Mouse (Mus musculus) midbrain, embryonic 10.5 days (tissue): ENCODE measurements around the gene Scaf1. TPM values are rescaled to one million over a fixed set of nuclear protein-coding genes. Genes with fewer than 3 reads are reported as not detected.

ENCODE experiments used
- DNase-seq: peaks from one replicate; pipeline ENCODE4 v3.0.0-alpha.2; 2017; ENCODE audit warnings: low spot score
- H3K27ac ChIP-seq: fragments of 300-500 bp; sonication (generic); replicated peaks from 2 replicates; pipeline ENCODE4 v1.5.1; 2016; ENCODE audit warnings: mild to moderate bottlenecking
- H3K27me3 ChIP-seq: fragments of 300-500 bp; sonication (generic); 2 replicates; pipeline ENCODE4 v1.6.1; 2016; ENCODE audit warnings: low read depth, mild to moderate bottlenecking; ENCODE audit not compliant: poor library complexity, severe bottlenecking
- H3K36me3 ChIP-seq: fragments of 300-500 bp; sonication (generic); 2 replicates; pipeline ENCODE4 v1.6.1; 2016; ENCODE audit warnings: mild to moderate bottlenecking, moderate library complexity
- H3K4me1 ChIP-seq: fragments of 300-500 bp; sonication (generic); 2 replicates; pipeline ENCODE4 v1.6.1; 2016
- H3K4me3 ChIP-seq: fragments of 300-500 bp; sonication (generic); 2 replicates; pipeline ENCODE4 v1.5.1; 2016; ENCODE audit warnings: mild to moderate bottlenecking, moderate library complexity
- H3K9me3 ChIP-seq: fragments of 300-500 bp; sonication (generic); replicated peaks from 2 replicates; pipeline ENCODE4 v1.6.1; 2016; ENCODE audit warnings: mild to moderate bottlenecking
- WGBS: fragments of 180-500 bp; shearing (Covaris S2); methylation state at CpG from one replicate; pipeline ENCODE4 v1.1.7; 2016; 5-methylcytosine and 5-hydroxymethylcytosine counted together
- polyA plus RNA-seq: library from polyadenylated mRNA; unstranded; fragments of >200 nt; fragmentation: Nextera tagmentation; extraction: Ambion mirVana; gene quantifications from 2 replicates; pipeline ENCODE4 v1.2.1, GENCODE M21; 2016

Gene Scaf1
- polyA plus RNA-seq, 1 experiment from 2014 or later, result 39.6 TPM

DNA sequence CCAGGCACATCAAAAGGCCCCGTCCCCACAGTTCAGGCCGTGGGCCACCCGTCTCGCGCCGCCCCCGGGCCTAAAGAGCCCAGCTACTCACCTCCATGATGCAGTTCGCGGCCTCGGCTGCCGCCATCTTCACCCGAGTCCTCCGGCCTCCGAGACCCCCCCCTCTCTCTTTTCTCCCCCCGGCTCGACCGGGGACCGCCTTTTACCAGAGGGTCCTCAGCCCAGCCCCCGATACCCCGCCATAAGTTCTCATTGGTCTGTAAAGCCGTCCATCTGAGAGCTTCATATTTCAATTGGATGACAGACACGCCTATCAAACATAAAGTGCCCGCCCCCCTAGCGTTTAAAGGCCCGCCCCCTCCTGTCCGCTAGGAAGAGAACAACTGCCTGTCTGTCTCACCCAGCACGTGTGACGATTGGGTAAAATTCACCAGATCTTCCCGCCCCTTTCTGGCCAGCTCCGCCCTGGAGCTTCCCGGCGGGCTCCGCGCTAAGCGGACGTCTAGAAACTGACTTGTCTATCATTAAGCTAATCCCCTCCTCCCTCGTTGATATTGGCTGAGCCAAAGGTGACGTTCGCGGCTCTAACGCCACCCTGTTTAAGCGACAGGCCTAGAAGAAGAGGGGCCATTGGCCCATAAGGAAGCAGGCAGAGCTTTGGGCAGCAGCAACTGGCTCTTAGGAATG lies 29.8 kb downstream of the Scaf1 start, which contains the start of gene Prmt1:
TSS of gene Prmt1 (minus strand) at position 377 of the 687 bp plus-strand sequence.
- DNase-seq, result peak; percentile 98
- Histone ChIP-seq H3K27ac (peak within 1 kb of the TSS; percentile 97), H3K9me3 (no peaks in the 10 kb centered on the region), H3K36me3 (peaks cover 65% of the 10 kb centered on the region), H3K4me1 (peaks cover 40% of the 10 kb centered on the region), H3K27me3 (no peaks in the 10 kb centered on the region), H3K4me3 (peak within 1 kb of the TSS; percentile 95)
- WGBS, result under 1% methylated on average over 42 of the region's 42 CpGs

DNA sequence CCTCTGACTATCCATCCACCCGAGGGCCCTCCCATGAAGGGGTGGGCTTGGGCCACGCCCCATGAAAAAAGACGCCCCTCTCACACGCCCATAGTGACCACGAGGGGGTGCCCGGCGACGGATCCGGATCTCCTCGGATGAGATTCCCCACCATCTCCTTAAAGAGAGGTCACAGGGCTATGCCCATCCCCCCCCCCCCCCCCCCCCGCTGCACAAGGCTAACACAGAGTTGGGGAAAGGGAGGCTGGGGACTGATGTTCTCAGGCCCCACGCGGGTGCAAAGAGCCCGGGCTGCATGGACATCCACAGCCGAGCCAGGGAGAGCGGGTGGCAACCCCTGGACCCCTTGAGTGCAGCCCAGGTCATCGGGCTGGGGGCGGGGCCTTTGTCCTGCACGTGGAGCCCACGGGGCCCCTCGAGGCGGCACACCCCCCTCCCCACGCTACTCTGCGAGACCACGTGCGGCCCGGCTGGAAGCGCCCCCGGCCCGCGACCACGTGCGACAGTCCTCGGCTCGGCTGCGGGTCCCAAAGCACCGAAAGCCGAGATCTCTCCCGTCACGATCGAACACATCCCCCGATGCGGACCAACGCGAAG lies 30.5 kb downstream of the Scaf1 start:
- Histone ChIP-seq H3K36me3 (peaks cover 66% of the 10 kb centered on the region), H3K4me1 (peaks cover 40% of the 10 kb centered on the region), H3K4me3 (peak overlapping the region; percentile 95), H3K27ac (peak overlapping the region; percentile 97), H3K9me3 (no peaks in the 10 kb centered on the region), H3K27me3 (no peaks in the 10 kb centered on the region)
- under 1% methylated on average over 44 of the region's 45 CpGs for WGBS
- peak; percentile 87 for DNase-seq

DNA sequence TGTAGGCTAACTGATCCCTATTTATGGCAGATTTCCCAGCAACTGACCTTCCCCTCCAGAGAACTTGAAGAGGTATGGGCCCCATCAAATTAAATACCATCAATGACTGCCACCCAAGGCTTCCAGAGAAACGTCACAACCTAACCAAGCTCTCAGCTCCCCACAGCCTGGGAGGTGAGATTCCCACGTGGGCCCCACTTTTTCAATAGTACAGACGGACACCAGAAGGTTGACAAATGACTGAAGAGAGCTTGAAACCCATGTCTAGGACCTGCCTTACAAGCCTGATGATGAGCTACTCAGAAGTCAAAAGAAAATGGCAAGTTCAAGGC lies 31.4 kb downstream of the Scaf1 start:
- no peaks in the 10 kb centered on the region for H3K27me3 ChIP-seq
- no peaks in the 10 kb centered on the region for H3K9me3 ChIP-seq
- peaks cover 40% of the 10 kb centered on the region for H3K4me1 ChIP-seq
- H3K27ac ChIP-seq, result peak overlapping the region; percentile 97; the same call in 1 of the 2 replicates
- WGBS, result 47% methylated on average over 3 of the region's 3 CpGs
- peaks cover 66% of the 10 kb centered on the region for H3K36me3 ChIP-seq
- no peak for DNase-seq
- H3K4me3 ChIP-seq, result peak overlapping the region; percentile 95

DNA sequence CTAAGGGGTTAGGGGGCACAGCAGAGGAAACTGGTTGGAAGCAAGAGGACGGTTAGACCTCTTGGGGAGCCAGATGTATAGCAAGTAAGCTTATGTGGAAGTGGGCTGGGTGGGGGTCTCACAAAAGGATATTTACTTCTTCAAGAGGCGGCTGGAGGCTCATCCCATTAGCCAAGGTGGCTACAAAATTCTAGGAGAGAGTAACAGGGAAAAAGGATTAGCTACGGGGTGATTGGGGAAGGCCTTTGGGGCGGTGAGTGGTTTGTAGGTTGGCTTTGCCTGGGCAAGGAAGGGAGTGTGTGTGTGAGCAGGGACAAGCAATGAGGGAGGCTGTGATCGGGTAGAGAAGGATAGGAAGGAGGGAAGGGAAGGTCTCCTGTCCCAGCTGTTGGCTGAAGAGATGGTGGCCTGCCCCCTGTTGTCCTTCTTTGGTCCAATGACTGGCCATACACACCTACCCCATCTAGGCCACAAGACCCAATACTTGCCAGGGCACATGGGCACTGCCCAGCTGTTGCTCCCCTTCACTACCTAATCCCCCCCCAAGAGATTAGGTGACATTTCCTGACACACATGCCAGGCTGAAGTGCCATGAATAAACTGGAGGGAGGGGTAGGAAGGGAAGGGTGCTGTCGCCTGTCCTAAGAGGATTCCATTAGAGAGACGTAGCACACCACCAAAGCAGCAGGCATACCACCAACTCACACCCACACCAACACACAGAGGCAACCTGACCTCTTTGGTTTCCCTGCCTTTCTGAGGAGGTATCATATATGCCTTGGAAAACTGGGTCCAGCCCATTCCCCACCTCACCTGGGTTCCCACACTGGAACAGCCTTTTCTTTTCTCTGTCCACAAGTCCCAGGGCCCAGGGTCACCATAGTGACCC lies 32.0 kb downstream of the Scaf1 start:
- Histone ChIP-seq H3K36me3 (peaks cover 66% of the 10 kb centered on the region), H3K27ac (peak overlapping the region; percentile 97)
- DNase-seq, result no peak

DNA sequence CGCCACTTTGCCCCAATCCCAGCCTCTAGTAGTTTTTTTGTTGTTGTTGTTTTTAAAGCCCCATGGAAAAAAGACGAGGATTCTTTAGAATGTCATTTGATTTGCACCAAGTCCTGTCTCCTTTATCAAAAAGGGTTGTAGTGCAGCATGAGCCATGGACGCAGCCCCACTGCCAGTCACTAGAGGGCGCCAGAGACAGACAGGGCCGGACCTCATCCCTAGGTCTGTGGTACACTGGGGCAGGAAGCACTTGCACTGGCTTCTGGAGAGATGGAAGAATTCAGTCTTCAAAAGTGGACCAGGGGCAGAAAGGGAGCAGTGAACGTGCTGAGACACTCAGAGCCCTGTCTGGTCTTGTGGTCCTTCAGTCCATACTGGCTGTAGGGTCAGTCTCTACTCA lies 33.1 kb downstream of the Scaf1 start:
- Histone ChIP-seq H3K9me3 (no peaks in the 10 kb centered on the region), H3K4me3 (peak overlapping the region; percentile 95), H3K4me1 (peaks cover 29% of the 10 kb centered on the region), H3K27me3 (no peaks in the 10 kb centered on the region), H3K36me3 (peaks cover 68% of the 10 kb centered on the region), H3K27ac (no peak overlapping the region)
- 41% methylated on average over 6 of the region's 6 CpGs for WGBS
- peak; percentile 85 for DNase-seq

More for the DNA sequence above, 32.0 kb downstream of the Scaf1 start:
- Histone ChIP-seq H3K9me3 (no peaks in the 10 kb centered on the region), H3K4me1 (peaks cover 39% of the 10 kb centered on the region), H3K4me3 (peak overlapping the region; percentile 95), H3K27me3 (no peaks in the 10 kb centered on the region)
- 77% methylated on average over 7 of the region's 7 CpGs for WGBS

GRCm38 (mm10) chr7:44981539-44981938 lies 34.6 kb downstream of the Scaf1 start:
- 96% methylated on average over 8 of the region's 8 CpGs for WGBS
- Histone ChIP-seq H3K4me1 (peaks cover 23% of the 10 kb centered on the region), H3K4me3 (no peak overlapping the region), H3K27ac (no peak overlapping the region), H3K27me3 (no peaks in the 10 kb centered on the region), H3K36me3 (peaks cover 83% of the 10 kb centered on the region), H3K9me3 (no peaks in the 10 kb centered on the region)
- DNase-seq, result no peak

DNA sequence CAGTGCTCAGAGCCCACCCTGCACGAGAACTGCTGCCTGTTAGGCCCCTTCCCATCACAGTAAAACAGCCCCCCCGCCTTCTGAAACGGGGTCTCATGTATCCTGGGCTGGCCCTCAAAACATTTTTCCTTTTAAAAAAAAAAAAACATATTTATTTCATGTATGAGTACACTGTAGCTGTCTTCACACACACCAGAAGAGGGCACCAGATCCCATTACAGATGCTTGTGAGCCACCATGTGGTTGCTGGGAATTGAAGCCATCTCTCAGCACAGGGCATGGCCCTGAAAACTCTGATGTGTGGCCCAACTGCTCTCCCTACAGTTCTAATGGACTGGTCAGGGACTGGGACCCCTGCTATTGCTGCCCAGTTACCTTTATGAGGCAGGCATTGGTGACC lies 37.9 kb downstream of the Scaf1 start:
- Histone ChIP-seq H3K9me3 (no peaks in the 10 kb centered on the region), H3K4me1 (peaks cover 31% of the 10 kb centered on the region), H3K36me3 (peaks cover 80% of the 10 kb centered on the region), H3K27ac (no peak overlapping the region), H3K4me3 (no peak overlapping the region), H3K27me3 (no peaks in the 10 kb centered on the region)
- no peak for DNase-seq
- 96% methylated on average over 3 of the region's 3 CpGs for WGBS

GRCm38 (mm10) chr7:44975117-44975419 lies 41.1 kb downstream of the Scaf1 start:
- H3K36me3 ChIP-seq, result peaks cover 48% of the 10 kb centered on the region
- peak overlapping the region; percentile 24; the same call in 1 of the 2 replicates for H3K27ac ChIP-seq
- no peaks in the 10 kb centered on the region for H3K27me3 ChIP-seq
- WGBS, result 27% methylated on average over 6 of the region's 6 CpGs
- H3K9me3 ChIP-seq, result no peaks in the 10 kb centered on the region
- H3K4me1 ChIP-seq, result peaks cover 58% of the 10 kb centered on the region
- no peak for DNase-seq
- peak overlapping the region; percentile 55 for H3K4me3 ChIP-seq

DNA sequence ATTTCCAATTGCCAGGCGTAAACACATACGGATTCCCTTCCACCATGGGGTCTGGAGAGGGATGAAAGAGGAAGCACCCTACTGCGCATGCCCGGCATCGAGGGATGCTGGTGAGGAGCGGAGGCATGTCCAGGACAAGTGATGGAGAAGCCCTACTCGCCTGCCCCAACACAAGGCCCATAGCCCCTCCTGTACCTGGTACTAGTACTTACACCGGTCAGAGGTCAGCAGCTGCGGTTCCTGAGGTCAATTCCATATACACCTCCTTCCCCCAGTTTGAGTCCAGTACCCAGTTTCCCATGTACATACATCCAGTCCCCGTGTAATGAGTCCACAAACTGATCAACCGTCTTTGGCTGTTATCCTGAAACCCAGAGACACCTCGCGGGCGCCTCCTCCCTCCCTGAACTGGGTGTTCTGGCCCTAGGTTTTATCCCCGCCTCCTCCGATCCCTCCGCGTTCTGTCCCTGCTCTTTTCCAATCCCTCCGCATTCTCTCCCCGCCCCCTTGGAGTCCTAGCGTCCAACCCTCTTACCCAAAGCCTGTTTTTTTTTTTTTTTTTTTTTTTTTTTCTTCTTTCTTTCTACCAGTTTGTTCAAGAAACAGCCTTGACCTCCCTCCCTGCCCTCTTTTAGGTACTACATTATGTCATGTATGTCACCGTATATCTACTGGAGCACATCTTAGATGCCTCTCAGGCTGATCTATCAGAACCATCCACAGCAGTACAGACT lies 41.6 kb downstream of the Scaf1 start, which contains the start of gene Cpt1c:
TSS of gene Cpt1c (minus strand) at position 469 of the 734 bp plus-strand sequence.
- peak; percentile 84 for DNase-seq
- Histone ChIP-seq H3K9me3 (no peaks in the 10 kb centered on the region), H3K36me3 (peaks cover 43% of the 10 kb centered on the region), H3K27ac (peak within 1 kb of the TSS; percentile 82), H3K27me3 (no peaks in the 10 kb centered on the region), H3K4me3 (peak within 1 kb of the TSS; percentile 55), H3K4me1 (peaks cover 63% of the 10 kb centered on the region)
- WGBS, result 1% methylated on average over 22 of the region's 22 CpGs

DNA sequence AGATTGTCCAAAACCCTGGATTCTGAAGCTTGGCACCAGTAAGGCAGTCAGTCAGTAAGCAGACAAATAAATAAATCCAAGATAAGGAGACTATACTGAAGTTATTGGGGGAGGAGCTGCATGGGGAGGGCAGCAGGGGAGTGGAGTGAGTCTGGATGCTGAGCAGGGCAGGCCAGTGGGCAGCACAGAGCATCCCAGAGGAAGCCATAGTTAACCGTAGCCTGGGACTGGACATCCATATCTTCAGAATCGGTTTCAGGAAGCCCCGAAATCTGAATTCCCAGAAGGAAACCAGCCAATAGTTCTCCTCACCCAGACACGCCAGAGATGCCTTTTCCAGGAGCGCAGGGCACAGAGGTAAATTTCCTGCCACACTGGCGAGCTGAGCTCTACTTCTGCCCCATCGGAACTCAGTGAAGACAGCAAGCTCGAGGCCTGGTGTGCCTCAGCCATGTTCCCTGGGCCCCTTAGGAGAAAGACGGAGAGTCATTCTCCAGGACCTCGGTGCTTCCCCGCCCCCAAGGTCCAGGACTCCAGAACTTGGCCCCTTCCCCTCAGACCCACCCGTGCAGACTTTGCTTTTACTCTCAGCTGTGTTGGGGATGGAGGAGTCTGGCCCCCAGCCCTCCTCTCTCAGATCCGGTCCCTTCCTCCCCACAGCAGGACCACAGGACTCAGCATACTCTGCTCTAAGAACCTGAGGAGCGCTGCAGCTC lies 42.6 kb downstream of the Scaf1 start:
- H3K36me3 ChIP-seq, result peaks cover 33% of the 10 kb centered on the region
- H3K4me3 ChIP-seq, result peak overlapping the region; percentile 55
- H3K27me3 ChIP-seq, result no peaks in the 10 kb centered on the region
- WGBS, result 38% methylated on average over 14 of the region's 14 CpGs
- DNase-seq, result no peak
- no peaks in the 10 kb centered on the region for H3K9me3 ChIP-seq
- H3K27ac ChIP-seq, result peak overlapping the region; percentile 82
- peaks cover 65% of the 10 kb centered on the region for H3K4me1 ChIP-seq

GRCm38 (mm10) chr7:44971142-44971541 lies 45.0 kb downstream of the Scaf1 start:
- Histone ChIP-seq H3K27me3 (no peaks in the 10 kb centered on the region), H3K4me1 (peaks cover 65% of the 10 kb centered on the region), H3K4me3 (peak overlapping the region; percentile 67), H3K36me3 (peaks cover 23% of the 10 kb centered on the region), H3K27ac (peak overlapping the region; percentile 87), H3K9me3 (no peaks in the 10 kb centered on the region)
- no peak for DNase-seq
- 77% methylated on average over 7 of the region's 7 CpGs for WGBS
